Mouse (Mus musculus) G1E (cell line): ENCODE results near the gene Aox4.

Source experiments
- CTCF ChIP-seq: IDR thresholded peaks from 2 replicates; pipeline ENCODE4 v1.5.1; 2012; ENCODE audit warnings: low read depth, low read length, inconsistent platforms, mixed read lengths
- GATA1 ChIP-seq: IDR thresholded peaks from 2 replicates; pipeline ENCODE4 v1.6.1; 2012; ENCODE audit warnings: borderline replicate concordance, low read length, inconsistent platforms, mixed read lengths
- GATA2 ChIP-seq: IDR thresholded peaks from 2 replicates; pipeline ENCODE4 v1.6.1; 2012; ENCODE audit warnings: low read depth, low read length, inconsistent platforms, borderline replicate concordance
- POLR2AphosphoS5 ChIP-seq: IDR thresholded peaks from 2 replicates; pipeline ENCODE4 v1.6.1; 2012; ENCODE audit warnings: low read depth, low read length, inconsistent platforms; ENCODE audit not compliant: insufficient replicate concordance
- TAL1 ChIP-seq: conservative IDR thresholded peaks from 2 replicates; pipeline ENCODE4 v1.6.1; 2012; ENCODE audit warnings: low read depth, low read length, inconsistent platforms, mixed read lengths

GRCm38 (mm10) chr1:58195541-58195940, 14.7 kb upstream of the Aox4 start:
- TF ChIP-seq POLR2AphosphoS5 (no peak), CTCF (no peak), GATA1 (no peak), GATA2 (no peak), TAL1 (no peak)
